Mouse (Mus musculus): ENCODE results near the gene Luc7l3. TPM values are rescaled to one million over a fixed set of nuclear protein-coding genes. Genes with fewer than 3 reads are reported as not detected.

The Luc7l3 gene
- total RNA-seq, 1 experiment from 2014 or later: 241 TPM

GRCm38 (mm10) chr11:94317515-94317914 lies 4.3 kb downstream of the Luc7l3 start:
- no peak for ATAC-seq (ENCODE audit: extremely low read depth, insufficient number of reproducible peaks, low FRiP score, poor library complexity, severe bottlenecking)

DNA sequence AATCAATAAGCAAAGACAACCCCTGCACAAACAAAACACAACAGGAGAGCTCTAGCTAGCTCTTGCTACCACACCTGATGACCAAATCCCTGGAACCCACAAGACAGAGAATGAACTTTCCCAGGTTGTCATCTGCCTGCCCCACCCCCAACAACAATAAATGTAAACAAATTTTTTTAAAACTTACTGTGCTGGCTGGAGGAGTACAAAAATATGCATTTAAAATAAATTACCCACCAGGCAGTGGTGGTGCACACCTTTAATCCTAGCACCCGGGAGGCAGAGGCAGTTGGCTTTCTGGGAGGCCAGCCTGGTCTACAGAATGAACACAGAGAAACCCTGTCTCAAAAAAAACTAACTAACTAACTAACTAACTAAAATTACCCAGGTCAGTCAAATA lies 4.8 kb downstream of the Luc7l3 start:
- ATAC-seq (ENCODE audit: extremely low read depth, insufficient number of reproducible peaks, low FRiP score, poor library complexity, severe bottlenecking): no peak

DNA sequence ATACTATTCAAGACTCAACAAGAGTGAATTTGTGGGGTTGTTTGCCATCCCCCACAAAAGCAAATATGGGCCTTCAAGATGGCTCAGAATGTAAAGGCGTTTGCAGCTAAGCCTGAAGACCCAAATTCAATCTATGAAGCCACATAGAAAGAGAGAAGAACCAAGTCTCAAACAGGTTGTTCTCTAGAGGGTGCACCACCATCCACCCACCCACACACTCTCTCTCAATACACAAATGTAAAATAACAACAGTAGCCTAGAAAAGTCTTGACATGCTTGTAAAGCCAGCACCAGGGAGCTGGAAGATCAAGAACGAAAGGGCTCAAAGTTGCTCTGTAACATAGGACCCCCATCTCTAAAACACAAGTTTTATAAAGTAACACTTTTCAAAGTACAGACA lies 5.3 kb downstream of the Luc7l3 start:
- no peak for ATAC-seq (ENCODE audit: extremely low read depth, insufficient number of reproducible peaks, low FRiP score, poor library complexity, severe bottlenecking)

GRCm38 (mm10) chr11:94315308-94315707 lies 6.5 kb downstream of the Luc7l3 start:
- ATAC-seq (ENCODE audit: extremely low read depth, insufficient number of reproducible peaks, low FRiP score, poor library complexity, severe bottlenecking): no peak

- ATAC-seq (ENCODE audit: extremely low read depth, insufficient number of reproducible peaks, low FRiP score, poor library complexity, severe bottlenecking): no peak
Observed at GRCm38 (mm10) chr11:94314098-94314652, 7.6 kb downstream of the Luc7l3 start.

DNA sequence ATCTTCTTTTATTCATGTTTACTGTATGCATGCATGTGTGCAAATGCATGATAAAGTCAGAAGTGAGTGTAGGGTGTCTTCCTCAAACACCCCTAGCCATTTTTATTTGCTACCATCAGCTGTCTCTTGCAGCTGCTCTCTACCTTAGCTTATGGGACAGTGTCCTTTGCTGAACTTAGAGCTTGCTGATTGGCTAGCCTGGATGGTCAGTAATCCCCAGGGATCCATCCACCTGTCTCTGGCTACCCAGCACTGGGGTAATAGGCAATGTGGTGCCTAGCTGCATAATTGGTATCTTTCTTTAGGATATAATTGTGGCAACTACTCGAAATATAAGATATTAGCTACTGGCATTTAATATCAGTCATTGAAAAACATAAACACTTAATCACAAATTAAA lies 9.1 kb downstream of the Luc7l3 start:
- ATAC-seq (ENCODE audit: extremely low read depth, insufficient number of reproducible peaks, low FRiP score, poor library complexity, severe bottlenecking): no peak

DNA sequence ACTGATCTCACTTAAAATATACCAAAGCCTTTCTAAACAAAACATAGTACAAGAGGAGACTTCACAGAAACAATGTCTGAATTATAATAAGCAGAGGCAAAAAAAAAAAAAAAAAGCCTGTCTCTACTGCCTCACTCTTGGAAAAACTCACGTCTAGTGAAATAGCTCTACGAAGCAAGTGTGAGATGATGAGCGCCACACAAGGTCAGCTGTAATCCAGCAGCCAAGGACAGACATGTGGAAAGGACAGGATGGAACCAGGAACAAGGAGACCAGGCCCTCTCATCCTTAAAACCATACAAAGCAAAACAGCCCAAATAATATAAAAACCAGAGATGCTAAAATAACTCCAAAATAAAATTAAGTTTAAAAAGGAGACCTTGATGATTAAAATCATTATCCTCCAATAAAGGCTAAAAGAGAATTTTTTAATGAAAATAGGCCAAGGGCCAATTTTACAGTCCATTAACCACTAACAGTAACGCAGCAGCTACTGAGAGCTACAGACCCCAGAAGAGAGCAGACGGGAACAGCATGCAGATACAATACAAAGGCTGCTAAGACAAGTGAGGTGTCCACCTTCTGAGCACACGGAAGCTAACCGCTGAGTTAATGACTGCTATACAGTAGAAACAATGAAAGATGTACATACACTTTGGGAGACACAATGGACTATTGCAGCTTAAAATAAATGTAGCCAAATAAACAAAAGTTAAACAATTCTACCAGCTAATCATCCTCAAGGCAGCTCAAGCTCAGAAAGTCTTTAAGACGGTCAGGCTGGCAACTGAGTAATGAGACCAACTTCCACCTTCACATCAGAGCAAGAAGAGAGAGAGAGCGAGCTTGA lies 26.6 kb downstream of the Luc7l3 start:
- no peak for ATAC-seq (ENCODE audit: extremely low read depth, insufficient number of reproducible peaks, low FRiP score, poor library complexity, severe bottlenecking)

- no peak for ATAC-seq (ENCODE audit: extremely low read depth, insufficient number of reproducible peaks, low FRiP score, poor library complexity, severe bottlenecking)
Observed at GRCm38 (mm10) chr11:94290062-94290740, 31.6 kb downstream of the Luc7l3 start.

DNA sequence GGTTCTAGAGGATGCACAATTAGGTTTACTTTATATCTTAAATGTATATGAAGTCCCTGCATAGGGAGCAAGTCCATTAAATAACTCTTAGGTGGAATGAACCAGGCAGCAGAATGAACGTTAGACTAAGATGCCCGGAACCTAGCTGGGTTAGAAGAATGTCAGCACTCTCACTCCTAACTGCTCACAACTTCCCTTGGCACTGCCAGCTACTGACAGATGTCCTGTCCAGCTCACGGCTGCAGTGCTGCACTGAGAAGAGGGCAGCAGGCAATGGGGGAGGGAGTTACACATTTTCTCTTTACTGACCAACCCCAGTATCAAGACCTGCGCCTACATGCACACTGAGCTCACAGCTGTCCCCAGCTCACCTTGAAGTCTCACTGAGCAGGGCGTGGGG lies 34.7 kb downstream of the Luc7l3 start:
- ATAC-seq (ENCODE audit: extremely low read depth, insufficient number of reproducible peaks, low FRiP score, poor library complexity, severe bottlenecking): no peak

GRCm38 (mm10) chr11:94285886-94286574 lies 35.8 kb downstream of the Luc7l3 start:
- ATAC-seq (ENCODE audit: extremely low read depth, insufficient number of reproducible peaks, low FRiP score, poor library complexity, severe bottlenecking): no peak

GRCm38 (mm10) chr11:94283536-94284099 lies 38.2 kb downstream of the Luc7l3 start:
- ATAC-seq (ENCODE audit: extremely low read depth, insufficient number of reproducible peaks, low FRiP score, poor library complexity, severe bottlenecking): no peak

GRCm38 (mm10) chr11:94282291-94282690 lies 39.5 kb downstream of the Luc7l3 start:
- no peak for ATAC-seq (ENCODE audit: extremely low read depth, insufficient number of reproducible peaks, low FRiP score, poor library complexity, severe bottlenecking)

- ATAC-seq (ENCODE audit: extremely low read depth, insufficient number of reproducible peaks, low FRiP score, poor library complexity, severe bottlenecking): no peak
Observed at GRCm38 (mm10) chr11:94281199-94282181, 40.3 kb downstream of the Luc7l3 start, which contains the start of gene Gm21885. Gene Gm21885, plus strand, starts transcription at chr11:94281873.

- peak; percentile 81 for ATAC-seq (ENCODE audit: extremely low read depth, insufficient number of reproducible peaks, low FRiP score, poor library complexity, severe bottlenecking)
Observed at GRCm38 (mm10) chr11:94276869-94277337, 44.9 kb downstream of the Luc7l3 start.

DNA sequence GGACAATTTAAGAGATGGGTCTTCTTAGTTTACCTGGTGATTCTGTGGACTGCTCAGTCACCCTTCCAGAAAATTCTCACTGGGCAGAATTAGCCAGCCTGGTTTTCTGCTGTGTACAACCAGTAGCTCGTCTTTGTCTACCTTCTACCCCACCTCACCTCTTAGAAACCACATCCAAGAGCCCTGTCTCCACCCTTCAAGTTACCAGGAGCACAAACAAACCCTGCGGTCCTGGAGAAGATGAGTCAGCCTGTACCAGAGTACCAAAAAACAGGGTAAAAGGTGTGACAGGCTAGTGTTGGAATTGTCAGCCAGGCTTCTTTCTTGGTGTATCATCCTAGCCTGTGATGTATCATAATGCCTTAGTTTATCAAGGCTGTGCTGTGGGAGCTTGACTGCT lies 46.1 kb downstream of the Luc7l3 start:
- ATAC-seq (ENCODE audit: extremely low read depth, insufficient number of reproducible peaks, low FRiP score, poor library complexity, severe bottlenecking): no peak

DNA sequence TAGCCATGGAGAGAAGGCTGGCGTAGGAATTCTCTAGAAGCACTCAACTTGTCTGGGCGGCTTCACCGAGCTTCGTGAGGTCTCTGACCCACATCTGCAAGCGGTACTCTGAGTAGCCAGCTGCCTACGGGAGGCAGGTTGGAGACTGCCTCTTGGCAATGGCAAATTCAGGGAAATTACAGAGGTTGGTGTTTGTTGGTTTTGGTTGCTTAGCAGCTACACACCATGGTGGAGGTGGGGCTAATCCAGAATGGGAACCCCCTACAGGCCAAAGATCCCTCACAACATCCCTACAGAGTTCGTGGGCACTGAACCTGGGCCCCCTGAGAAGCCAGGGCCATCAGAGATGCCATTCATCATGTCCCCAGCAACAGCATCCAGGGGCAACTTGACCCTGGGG lies 46.6 kb downstream of the Luc7l3 start:
- ATAC-seq (ENCODE audit: extremely low read depth, insufficient number of reproducible peaks, low FRiP score, poor library complexity, severe bottlenecking): no peak

GRCm38 (mm10) chr11:94274206-94274867 lies 47.5 kb downstream of the Luc7l3 start:
- no peak for ATAC-seq (ENCODE audit: extremely low read depth, insufficient number of reproducible peaks, low FRiP score, poor library complexity, severe bottlenecking)

Measured in neutrophil, adult 5-6 weeks (primary cell).